Mouse (Mus musculus) hindbrain, embryonic 15.5 days (tissue): ENCODE results near the gene Foxp1. TPM values are rescaled to one million over a fixed set of nuclear protein-coding genes. Genes with fewer than 3 reads are reported as not detected.

Experiments used
- ATAC-seq: fragments of 200-750 bp; cut with Nextera tagmentation; 2 replicates; pipeline ENCODE4 v1.8.0; 2017; ENCODE audit warnings: low read depth, moderate number of reproducible peaks, moderate TSS enrichment; ENCODE audit not compliant: low FRiP score
- H3K27ac ChIP-seq: fragments of 300-500 bp; sonication (generic); replicated peaks from 2 replicates; pipeline ENCODE4 v1.5.1; 2015; ENCODE audit warnings: mild to moderate bottlenecking, inconsistent platforms
- H3K27me3 ChIP-seq: fragments of 300-500 bp; sonication (generic); 2 replicates; pipeline ENCODE4 v1.6.1; 2015; ENCODE audit warnings: control low read depth, inconsistent platforms
- H3K36me3 ChIP-seq: fragments of 300-500 bp; sonication (generic); 2 replicates; pipeline ENCODE4 v1.6.1; 2015; ENCODE audit warnings: control low read depth, inconsistent platforms
- H3K4me1 ChIP-seq: fragments of 300-500 bp; sonication (generic); replicated peaks from 2 replicates; pipeline ENCODE4 v1.6.1; 2015; ENCODE audit warnings: control low read depth, inconsistent platforms
- H3K4me2 ChIP-seq: fragments of 300-500 bp; sonication (generic); 2 replicates; pipeline ENCODE4 v1.6.1; 2015; ENCODE audit warnings: moderate library complexity, mild to moderate bottlenecking, inconsistent platforms
- H3K4me3 ChIP-seq: fragments of 300-500 bp; sonication (generic); 2 replicates; pipeline ENCODE4 v1.5.1; 2015; ENCODE audit warnings: mild to moderate bottlenecking, inconsistent platforms
- H3K9ac ChIP-seq: fragments of 300-500 bp; sonication (generic); 2 replicates; pipeline ENCODE4 v1.6.1; 2015; ENCODE audit warnings: inconsistent platforms
- H3K9me3 ChIP-seq: fragments of 300-500 bp; sonication (generic); 2 replicates; pipeline ENCODE4 v1.6.1; 2016; ENCODE audit warnings: control low read depth, inconsistent platforms
- WGBS: fragments of 180-500 bp; shearing (Covaris S2); methylation state at CpG from one replicate; pipeline ENCODE4 v1.1.7; 2015; 5-methylcytosine and 5-hydroxymethylcytosine counted together
- polyA plus RNA-seq: library from polyadenylated mRNA; unstranded; fragments of >200 nt; fragmentation: Nextera tagmentation; extraction: Ambion mirVana; gene quantifications from 2 replicates; pipeline ENCODE4 v1.2.1, GENCODE M21; 2015

Foxp1 gene
- polyA plus RNA-seq, 1 experiment from 2014 or later, result 74.2 TPM

DNA sequence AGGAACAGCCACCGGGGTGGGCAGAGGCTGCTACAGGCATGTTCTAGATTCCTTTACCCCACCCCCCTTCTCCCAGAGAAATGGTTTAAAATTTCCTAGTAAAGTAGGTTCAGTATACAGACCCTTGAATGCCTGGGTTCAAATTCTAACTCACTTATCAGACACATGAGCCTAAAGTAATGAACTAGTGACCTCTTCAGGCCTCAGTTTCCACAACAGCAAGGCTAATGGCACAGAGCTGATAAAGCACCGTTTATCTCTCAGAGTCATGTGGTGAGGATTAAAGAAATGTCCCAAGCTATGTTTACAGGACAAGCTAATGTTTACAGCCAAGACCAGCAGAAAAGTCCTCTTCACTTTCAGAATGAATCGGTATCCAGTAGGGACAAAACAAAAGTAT is 29.6 kb downstream of the Foxp1 start:
- Histone ChIP-seq H3K36me3 (no peaks in the 10 kb centered on the region), H3K27me3 (no peaks in the 10 kb centered on the region), H3K4me1 (no peaks in the 10 kb centered on the region), H3K4me2 (no peak overlapping the region), H3K4me3 (no peak overlapping the region), H3K9me3 (no peaks in the 10 kb centered on the region), H3K27ac (no peak overlapping the region), H3K9ac (no peak overlapping the region)
- no peak for ATAC-seq
- 44% methylated on average over 3 of the region's 3 CpGs for WGBS

DNA sequence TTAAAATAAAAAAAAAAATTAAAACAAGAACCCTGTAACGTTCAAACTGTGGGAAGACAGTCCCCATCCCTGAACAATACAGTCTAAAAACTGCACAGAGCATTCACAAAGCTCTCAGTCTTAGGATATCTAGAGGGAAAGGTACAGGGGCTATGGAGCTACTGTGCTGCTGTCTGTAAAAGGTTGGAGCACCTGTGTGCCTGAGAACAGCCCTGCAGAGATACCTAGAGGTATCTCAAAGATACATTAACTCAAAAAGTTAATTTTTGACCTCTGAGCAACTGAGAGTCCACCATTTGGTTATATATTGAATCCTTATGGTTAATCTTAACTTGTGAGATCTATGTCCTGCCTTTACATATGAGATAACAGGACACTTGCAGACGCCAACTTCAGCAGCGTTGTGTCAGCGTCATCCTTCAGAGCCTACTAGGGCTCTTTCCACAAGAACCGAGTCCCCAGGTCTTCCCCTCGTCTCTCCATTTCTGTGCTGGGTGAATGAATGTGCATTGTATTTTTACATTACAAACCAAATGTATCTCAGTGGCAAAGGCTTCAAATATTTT is 30.5 kb downstream of the Foxp1 start:
- H3K4me1 ChIP-seq, result no peaks in the 10 kb centered on the region
- H3K36me3 ChIP-seq, result no peaks in the 10 kb centered on the region
- H3K4me3 ChIP-seq, result no peak overlapping the region
- no peak overlapping the region for H3K4me2 ChIP-seq
- H3K27me3 ChIP-seq, result no peaks in the 10 kb centered on the region
- no peak overlapping the region for H3K9ac ChIP-seq
- ATAC-seq, result no peak
- 81% methylated on average over 6 of the region's 6 CpGs for WGBS
- no peak overlapping the region for H3K27ac ChIP-seq
- H3K9me3 ChIP-seq, result no peaks in the 10 kb centered on the region

DNA sequence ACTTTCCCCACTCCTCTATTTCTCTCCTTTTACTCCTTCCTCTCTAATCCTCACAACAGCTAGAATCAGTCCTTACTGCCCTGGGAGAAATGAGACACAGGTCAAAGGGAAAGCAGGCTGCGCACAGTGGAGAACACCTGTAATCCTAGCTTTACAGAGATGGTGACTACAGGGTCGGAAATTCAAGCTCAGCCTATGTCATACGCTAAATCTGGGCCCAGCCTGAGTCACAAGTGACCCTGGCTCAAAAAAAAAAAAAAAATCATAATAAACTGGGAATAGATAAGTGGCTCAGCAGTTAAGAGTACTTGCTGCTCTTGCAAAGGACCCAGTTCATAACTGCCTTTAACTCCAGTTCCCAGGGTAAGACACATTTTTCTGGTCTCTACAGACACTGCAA is 31.4 kb downstream of the Foxp1 start:
- no peak overlapping the region for H3K4me2 ChIP-seq
- H3K4me3 ChIP-seq, result no peak overlapping the region
- no peaks in the 10 kb centered on the region for H3K9me3 ChIP-seq
- no peaks in the 10 kb centered on the region for H3K27me3 ChIP-seq
- H3K36me3 ChIP-seq, result no peaks in the 10 kb centered on the region
- H3K27ac ChIP-seq, result no peak overlapping the region
- no peak overlapping the region for H3K9ac ChIP-seq
- WGBS, result 95% methylated on average over 3 of the region's 3 CpGs
- ATAC-seq, result no peak
- peaks cover 2% of the 10 kb centered on the region for H3K4me1 ChIP-seq

DNA sequence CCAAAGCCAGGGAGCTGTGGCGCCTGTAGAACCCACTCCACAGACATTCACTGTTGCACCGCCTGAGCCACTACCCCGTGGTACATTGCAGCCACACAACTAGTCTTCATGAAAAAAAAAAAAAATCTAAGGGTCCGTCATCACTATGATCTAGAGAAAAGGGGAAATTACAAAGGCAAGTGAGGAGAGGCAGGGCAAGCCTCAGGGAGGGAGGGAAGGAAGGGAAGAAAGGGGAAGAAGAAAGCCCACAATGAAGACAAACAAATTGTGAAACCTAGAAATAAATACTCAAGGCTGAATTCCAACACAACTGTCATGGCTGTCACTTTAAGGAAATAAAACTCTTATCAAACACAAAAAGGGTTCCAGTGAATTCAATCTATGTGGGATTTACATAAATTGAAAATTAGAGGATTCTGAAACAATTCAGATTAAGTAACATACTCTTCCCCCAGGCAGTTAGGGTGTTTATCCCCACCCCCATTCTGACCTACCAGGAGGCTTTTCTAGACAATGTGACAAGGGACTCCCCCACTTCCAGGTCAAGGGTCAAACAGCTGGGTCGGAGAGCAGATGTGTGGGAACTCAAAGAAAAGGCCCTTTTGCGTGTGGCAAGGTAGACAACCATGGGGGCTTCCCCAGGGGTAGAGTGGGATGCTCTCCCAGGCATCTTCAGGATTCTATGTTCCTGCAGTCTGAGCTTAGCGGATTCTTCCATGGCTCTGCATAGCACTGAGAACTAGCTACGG is 32.4 kb downstream of the Foxp1 start:
- WGBS, result 76% methylated on average over 8 of the region's 8 CpGs
- H3K9ac ChIP-seq, result no peak overlapping the region
- H3K36me3 ChIP-seq, result no peaks in the 10 kb centered on the region

DNA sequence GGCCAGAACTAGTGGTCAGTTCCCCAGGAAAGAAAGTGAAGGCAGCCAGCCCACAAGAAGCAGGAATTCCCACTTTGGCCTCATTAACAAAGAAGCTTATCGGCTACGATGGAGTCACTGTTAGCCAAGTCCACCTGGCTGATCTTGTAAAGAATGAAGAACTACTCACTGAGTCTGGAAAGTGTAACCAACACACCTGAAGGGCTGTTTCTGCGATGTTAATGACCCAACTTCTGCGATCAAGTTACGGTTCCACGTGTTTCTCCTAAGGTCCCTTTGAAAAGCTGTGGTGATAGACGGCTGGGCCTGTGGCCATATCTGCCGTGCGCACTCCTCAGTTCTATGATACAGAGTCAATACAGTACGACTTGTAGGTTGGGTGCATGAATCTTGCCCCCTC is 33.1 kb downstream of the Foxp1 start:
- H3K4me3 ChIP-seq, result no peak overlapping the region
- H3K9ac ChIP-seq, result no peak overlapping the region
- H3K27ac ChIP-seq, result no peak overlapping the region
- H3K4me1 ChIP-seq, result peaks cover 19% of the 10 kb centered on the region
- no peaks in the 10 kb centered on the region for H3K36me3 ChIP-seq
- 91% methylated on average over 10 of the region's 10 CpGs for WGBS
- H3K9me3 ChIP-seq, result no peaks in the 10 kb centered on the region
- no peak overlapping the region for H3K4me2 ChIP-seq
- ATAC-seq, result no peak
- no peaks in the 10 kb centered on the region for H3K27me3 ChIP-seq

More for the DNA sequence above, 32.4 kb downstream of the Foxp1 start:
- Histone ChIP-seq H3K4me1 (peaks cover 13% of the 10 kb centered on the region), H3K4me2 (no peak overlapping the region), H3K4me3 (no peak overlapping the region), H3K27me3 (no peaks in the 10 kb centered on the region), H3K27ac (no peak overlapping the region), H3K9me3 (no peaks in the 10 kb centered on the region)
- ATAC-seq, result no peak

DNA sequence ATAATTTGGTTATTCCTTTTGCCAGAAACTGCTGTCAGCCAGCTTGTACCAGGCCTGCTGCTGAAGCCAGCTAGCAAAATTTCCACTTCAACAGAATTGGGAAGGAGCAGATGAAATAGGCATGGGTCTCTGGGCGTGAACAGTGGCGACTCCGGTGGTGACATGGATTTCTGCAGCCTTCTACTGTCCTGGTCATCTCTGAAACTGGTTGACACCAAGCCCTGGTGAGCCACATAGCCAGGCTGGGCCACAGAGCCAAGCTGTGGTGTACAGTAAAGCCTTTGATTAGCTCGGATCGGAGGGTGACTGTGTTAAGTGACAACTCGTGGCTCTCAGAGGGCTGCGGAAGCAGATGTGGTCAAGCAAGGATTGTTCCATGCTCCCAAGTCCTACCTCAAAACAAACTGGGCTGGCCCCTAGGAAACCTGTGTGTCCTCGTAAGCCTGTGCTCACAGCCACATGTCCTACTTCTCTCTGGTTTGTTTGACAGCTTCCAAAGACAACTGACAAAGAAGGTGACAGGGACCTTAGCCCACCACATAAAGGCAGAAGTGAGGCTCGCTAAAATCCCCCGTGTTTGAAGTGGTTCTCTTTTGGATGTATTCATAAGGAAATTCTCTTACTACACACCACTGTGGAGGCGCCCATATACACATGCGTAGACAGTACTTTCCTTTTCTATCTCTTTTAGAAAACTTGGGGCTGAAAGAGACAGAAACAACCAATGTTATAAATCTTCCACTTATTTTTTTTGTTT is 36.5 kb downstream of the Foxp1 start:
- Histone ChIP-seq H3K27ac (peak overlapping the region; percentile 56), H3K4me1 (peaks cover 28% of the 10 kb centered on the region), H3K4me3 (no peak overlapping the region), H3K9me3 (no peaks in the 10 kb centered on the region), H3K9ac (no peak overlapping the region), H3K27me3 (no peaks in the 10 kb centered on the region), H3K36me3 (no peaks in the 10 kb centered on the region), H3K4me2 (peak overlapping the region; percentile 47; the same call in 1 of the 2 replicates)
- ATAC-seq, result peak; percentile 47; the same call in 1 of the 2 replicates
- 60% methylated on average over 12 of the region's 12 CpGs for WGBS

DNA sequence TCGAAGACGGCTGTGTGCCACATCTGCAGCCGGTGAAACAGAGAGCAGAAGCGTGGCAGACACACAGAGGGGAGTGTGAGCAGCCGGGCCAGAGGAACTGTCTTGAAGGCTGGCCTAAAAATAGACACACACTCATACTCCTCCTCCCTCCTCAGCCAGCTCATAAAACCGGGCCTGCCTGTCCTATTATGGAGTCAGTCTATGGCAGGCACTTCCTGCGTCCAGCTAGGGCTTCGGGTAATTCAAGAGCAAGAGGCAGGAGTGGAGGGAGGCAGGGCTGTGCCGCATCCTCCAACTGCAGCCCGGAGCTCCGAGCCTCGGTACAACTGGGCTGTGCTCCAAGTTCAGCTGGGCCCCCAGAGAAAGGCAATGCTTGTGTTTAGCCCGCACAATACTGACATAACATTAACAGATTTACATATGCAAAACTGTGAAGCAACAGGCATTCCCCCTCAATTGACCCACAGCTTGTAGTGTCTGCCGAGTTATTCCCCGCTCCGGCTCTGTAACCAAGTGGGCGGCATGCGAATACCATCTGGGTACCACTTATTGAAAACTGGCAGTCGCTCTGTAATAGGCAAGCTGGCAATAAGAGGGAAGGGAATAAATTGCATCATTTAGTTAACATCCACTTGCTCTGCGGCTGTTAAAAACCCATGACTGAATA is 37.2 kb downstream of the Foxp1 start:
- H3K9ac ChIP-seq, result no peak overlapping the region
- ATAC-seq, result peak; percentile 92

DNA sequence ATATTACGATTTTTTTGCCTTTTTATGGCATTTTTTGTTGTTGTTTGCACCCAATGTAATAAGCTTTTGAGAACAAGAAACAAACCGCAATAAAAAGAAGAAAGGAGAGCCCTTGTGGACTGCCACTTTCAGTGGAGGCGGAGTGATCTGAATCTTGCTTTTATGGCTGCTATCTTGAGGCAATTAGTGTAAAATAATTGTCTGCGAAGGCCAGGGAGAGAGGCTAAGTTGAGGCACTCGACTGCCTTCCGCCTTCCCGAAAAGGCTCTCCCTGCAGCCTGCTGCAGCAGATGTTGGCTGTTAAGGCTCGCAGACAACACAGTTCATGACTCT is 37.7 kb downstream of the Foxp1 start:
- no peak overlapping the region for H3K9ac ChIP-seq
- WGBS, result 33% methylated on average over 8 of the region's 8 CpGs

More for the DNA sequence above, 37.2 kb downstream of the Foxp1 start:
- no peaks in the 10 kb centered on the region for H3K27me3 ChIP-seq
- peaks cover 28% of the 10 kb centered on the region for H3K4me1 ChIP-seq
- 0 out of 2 replicates have a peak overlapping the region, but pooled peaks have one; percentile 1 for H3K4me3 ChIP-seq
- H3K9me3 ChIP-seq, result no peaks in the 10 kb centered on the region
- 12% methylated on average over 20 of the region's 20 CpGs for WGBS
- peak overlapping the region; percentile 42 for H3K27ac ChIP-seq
- H3K4me2 ChIP-seq, result peak overlapping the region; percentile 47
- no peaks in the 10 kb centered on the region for H3K36me3 ChIP-seq

DNA sequence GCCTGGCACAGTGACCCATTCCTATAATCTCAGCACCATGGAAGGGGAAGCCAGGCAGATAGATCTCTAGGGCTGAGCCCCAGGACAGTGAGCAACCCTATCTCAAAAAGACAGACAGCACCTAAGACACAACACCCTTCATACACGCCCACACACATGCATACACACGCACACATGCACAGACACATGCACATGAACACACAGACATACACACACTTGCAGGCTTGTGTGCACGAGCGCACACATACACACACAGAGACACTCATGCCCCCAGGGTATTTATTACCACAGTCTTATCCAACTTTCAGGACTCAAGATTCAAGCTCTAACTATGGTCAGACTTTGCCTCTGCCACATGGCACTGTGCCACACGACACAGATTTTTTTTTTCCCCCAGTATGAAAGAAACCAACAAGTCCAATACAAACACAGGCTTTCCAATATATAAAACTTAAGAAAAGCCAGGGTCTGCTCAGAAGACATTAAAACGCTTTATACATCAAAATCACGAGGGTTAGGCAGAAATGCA is 38.3 kb downstream of the Foxp1 start:
- no peak overlapping the region for H3K27ac ChIP-seq
- no peaks in the 10 kb centered on the region for H3K9me3 ChIP-seq
- H3K4me3 ChIP-seq, result no peak overlapping the region
- no peak for ATAC-seq
- peaks cover 28% of the 10 kb centered on the region for H3K4me1 ChIP-seq
- no peak overlapping the region for H3K4me2 ChIP-seq
- H3K27me3 ChIP-seq, result no peaks in the 10 kb centered on the region
- 78% methylated on average over 7 of the region's 7 CpGs for WGBS
- no peaks in the 10 kb centered on the region for H3K36me3 ChIP-seq
- no peak overlapping the region for H3K9ac ChIP-seq

More for the DNA sequence above, 37.7 kb downstream of the Foxp1 start:
- ATAC-seq, result no peak
- peak overlapping the region; percentile 47 for H3K4me2 ChIP-seq
- H3K27ac ChIP-seq, result peak overlapping the region; percentile 42
- H3K27me3 ChIP-seq, result no peaks in the 10 kb centered on the region
- H3K4me3 ChIP-seq, result 0 out of 2 replicates have a peak overlapping the region, but pooled peaks have one; percentile 1
- H3K36me3 ChIP-seq, result no peaks in the 10 kb centered on the region
- H3K4me1 ChIP-seq, result peaks cover 28% of the 10 kb centered on the region
- H3K9me3 ChIP-seq, result no peaks in the 10 kb centered on the region

DNA sequence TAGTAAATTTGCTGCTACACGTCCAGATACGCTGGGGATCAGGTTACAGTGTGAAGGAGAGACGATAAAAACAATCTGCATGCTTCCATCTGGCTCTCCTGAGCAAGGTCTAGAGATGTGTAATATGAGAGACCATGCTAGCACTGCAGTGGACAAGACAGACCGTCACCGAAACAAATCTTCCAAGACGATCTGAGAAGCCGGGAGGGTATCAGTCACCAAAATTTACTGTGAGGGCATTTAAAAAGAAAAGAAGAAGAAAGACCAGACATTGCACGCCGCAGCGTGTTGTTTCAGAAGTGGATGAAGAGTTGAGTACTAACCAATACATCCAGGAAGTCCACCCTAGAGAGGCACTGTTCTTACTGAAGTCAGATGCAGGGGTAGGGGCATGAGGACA is 39.0 kb downstream of the Foxp1 start:
- ATAC-seq, result no peak
- Histone ChIP-seq H3K4me1 (peaks cover 28% of the 10 kb centered on the region), H3K4me2 (no peak overlapping the region), H3K9me3 (no peaks in the 10 kb centered on the region), H3K27me3 (no peaks in the 10 kb centered on the region), H3K27ac (no peak overlapping the region), H3K36me3 (no peaks in the 10 kb centered on the region), H3K9ac (no peak overlapping the region), H3K4me3 (no peak overlapping the region)
- WGBS, result 82% methylated on average over 10 of the region's 10 CpGs

DNA sequence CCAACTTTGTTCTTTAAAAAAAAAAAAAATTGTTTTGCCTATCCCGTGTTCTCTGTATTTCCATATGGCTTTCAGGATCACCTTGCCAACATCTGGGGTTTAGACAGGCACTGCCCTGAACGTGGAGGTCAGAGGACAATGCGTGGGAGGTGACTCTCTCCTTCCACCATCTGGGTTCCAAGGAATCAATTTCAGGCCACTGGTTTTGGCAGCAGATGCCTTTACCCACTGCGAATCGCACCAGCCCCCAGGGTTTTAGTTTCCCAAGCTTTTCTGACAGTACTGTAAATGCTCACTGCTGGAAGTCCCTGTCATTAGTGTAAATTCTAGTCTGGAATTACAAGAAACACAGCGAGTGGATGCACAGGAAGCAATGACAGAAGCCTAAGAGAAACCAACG is 41.0 kb downstream of the Foxp1 start:
- Histone ChIP-seq H3K4me2 (no peak overlapping the region), H3K27me3 (no peaks in the 10 kb centered on the region), H3K9ac (no peak overlapping the region), H3K9me3 (no peaks in the 10 kb centered on the region), H3K4me3 (no peak overlapping the region), H3K4me1 (peaks cover 28% of the 10 kb centered on the region), H3K27ac (no peak overlapping the region), H3K36me3 (no peaks in the 10 kb centered on the region)
- 45% methylated on average over 7 of the region's 7 CpGs for WGBS
- no peak for ATAC-seq
